In the genomic region with DNA sequence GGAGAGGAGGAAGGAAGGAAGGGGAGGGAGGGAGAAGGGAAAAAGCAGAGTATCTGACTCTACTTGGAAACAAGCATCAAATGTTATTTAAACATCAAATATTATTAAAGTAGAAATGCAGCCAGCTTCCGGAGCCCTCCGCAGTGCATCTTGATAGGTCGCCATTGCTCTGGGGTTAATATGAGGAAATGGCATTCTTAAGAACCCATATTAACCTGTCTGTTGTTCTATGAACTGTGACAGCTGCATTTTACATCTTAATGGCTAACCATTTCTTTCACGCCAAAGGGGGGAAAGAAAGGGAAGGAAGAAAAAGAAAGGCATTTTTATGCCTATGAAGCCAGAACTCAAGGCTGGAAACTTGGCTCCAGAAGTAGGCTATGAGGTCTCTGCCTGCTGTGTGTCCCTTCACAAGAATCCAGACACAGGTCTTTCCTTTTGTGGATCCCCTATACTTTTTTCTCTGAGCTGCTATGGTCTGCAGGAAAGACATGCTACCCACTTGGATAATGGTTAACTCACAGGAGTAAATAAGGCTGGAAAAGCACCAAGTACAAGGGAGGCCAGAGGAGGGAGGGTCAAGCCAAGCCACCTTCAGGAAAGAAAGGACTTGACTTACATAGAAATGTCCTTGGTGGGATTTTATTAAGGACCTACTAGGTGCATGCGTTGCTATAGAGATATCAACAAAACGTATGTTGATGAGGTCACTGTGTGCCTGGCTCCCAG, we compare ENCODE assay signal across 13 mouse cellular contexts.
"Had no signal": no experiment of that assay in that cellular context is flagged by ENCODE, and none has a peak within 500 bp of the region (broad histone marks: within the 10 kb centered on the region; RNA-seq: fewer than 3 reads in every experiment).

No protein-coding gene starts in this region.

- H3K27ac ChIP-seq: intestine, embryonic 15.5 days; left cerebral cortex, adult 2 months; limb, embryonic 15.5 days; liver, embryonic 13.5 days; midbrain, embryonic 13.5 days; neural tube, embryonic 12.5 days had no signal

- H3K4me1 ChIP-seq: limb, embryonic 15.5 days; liver, embryonic 13.5 days; midbrain, embryonic 13.5 days; neural tube, embryonic 12.5 days had no signal

- H3K36me3 ChIP-seq: intestine, embryonic 15.5 days; limb, embryonic 15.5 days; liver, embryonic 13.5 days; midbrain, embryonic 13.5 days; neural tube, embryonic 12.5 days had no signal

- DNase-seq: liver, embryonic 13.5 days; lung, adult 2 months; lung, postnatal 36 days; spleen, adult 18-20 months; thymus, adult 18-20 months; thymus, postnatal 14 days had no signal

- ATAC-seq: intestine, embryonic 15.5 days; lung, postnatal 0 days; midbrain, embryonic 13.5 days had no signal

- H3K4me3 ChIP-seq: intestine, embryonic 15.5 days; left cerebral cortex, adult 2 months; limb, embryonic 15.5 days; liver, embryonic 13.5 days; midbrain, embryonic 13.5 days; myocyte; neural tube, embryonic 12.5 days had no signal

- H3K9me3 ChIP-seq: intestine, embryonic 15.5 days; limb, embryonic 15.5 days; liver, embryonic 13.5 days; midbrain, embryonic 13.5 days; neural tube, embryonic 12.5 days had no signal

- H3K4me2 ChIP-seq: intestine, embryonic 15.5 days; limb, embryonic 15.5 days; liver, embryonic 13.5 days; midbrain, embryonic 13.5 days; neural tube, embryonic 12.5 days had no signal

- H3K9ac ChIP-seq: intestine, embryonic 15.5 days; limb, embryonic 15.5 days; liver, embryonic 13.5 days; midbrain, embryonic 13.5 days; neural tube, embryonic 12.5 days had no signal

- H3K27me3 ChIP-seq: intestine, embryonic 15.5 days; limb, embryonic 15.5 days; liver, embryonic 13.5 days; midbrain, embryonic 13.5 days; neural tube, embryonic 12.5 days had no signal
